Mouse (Mus musculus) heart, postnatal 10 days (tissue): Measurements from ENCODE around the gene Gm48551. TPM values are rescaled to one million over a fixed set of nuclear protein-coding genes. Genes with fewer than 3 reads are reported as not detected.

Experiments
- DNase-seq, 2 experiments: peaks; one replicate each; pipeline ENCODE4 v3.0.0; 2021
- intact Hi-C: fragments of 180-260 bp; cut with DNase I; formaldehyde crosslinking; loops from one replicate; pipeline ENCODE4 v1.15.1; 2025
- total RNA-seq, 2 experiments: library from RNA; stranded (reverse); gene quantifications; 2 replicates each; pipeline ENCODE4 v1.2.3; 2021

The Gm48551 gene
- total RNA-seq, 2 experiments from 2014 or later: 0.74 to 0.87 TPM

DNA sequence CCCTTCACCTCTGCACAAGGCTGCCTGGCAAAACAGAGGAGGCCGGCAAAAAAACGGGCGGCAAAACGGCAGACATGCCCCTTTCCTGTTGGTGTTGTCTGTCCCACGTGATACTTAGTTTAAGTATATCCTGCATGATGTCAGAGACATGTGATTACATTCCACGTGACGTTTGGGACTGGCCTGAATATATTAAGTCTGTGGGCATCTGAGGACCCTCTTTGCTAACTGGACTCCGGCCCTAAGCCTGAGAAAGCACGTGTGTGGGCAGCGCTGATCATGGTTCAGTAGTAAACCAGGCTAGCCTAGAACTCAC lies 16.9 kb downstream of the Gm48551 start:
- intact Hi-C loops: no loop called here
- no peak for DNase-seq

DNA sequence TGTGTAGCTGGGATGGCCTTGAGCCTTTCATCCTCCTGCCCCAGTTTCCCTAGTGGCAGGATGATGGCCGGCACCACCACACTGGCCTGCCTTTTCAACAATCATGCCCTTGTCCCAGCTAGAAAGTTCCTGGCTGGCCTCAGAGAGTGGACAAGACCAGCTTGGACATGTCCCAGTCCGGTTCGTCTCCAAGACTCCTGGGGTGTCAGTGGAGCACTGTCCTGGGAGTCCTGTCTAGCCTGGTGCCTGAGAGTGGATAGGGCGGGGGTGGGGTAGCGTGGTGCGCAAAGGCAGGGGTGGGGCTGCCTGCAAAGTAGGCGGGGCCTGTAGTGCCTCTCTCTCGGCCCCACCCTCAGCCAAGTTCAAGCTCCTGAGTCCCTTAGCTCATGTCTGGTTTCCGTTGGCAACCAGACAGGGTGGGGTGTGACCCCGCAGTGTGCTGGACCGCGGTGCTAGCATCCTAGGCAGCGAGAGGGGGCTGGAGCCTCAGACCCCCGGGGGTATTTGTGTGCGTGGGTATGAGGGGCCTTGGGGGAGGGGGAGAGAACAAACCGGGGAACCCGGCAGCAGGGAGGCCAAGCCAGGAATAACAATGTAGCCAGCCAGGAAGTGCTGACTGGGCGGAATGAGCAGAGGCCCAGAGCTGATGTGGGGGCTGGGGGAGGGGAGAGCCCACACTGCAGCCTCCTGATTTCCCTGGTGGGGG lies 17.4 kb downstream of the Gm48551 start:
- peak; percentile 86 to 88 for DNase-seq
- intact Hi-C loops: no loop called here

DNA sequence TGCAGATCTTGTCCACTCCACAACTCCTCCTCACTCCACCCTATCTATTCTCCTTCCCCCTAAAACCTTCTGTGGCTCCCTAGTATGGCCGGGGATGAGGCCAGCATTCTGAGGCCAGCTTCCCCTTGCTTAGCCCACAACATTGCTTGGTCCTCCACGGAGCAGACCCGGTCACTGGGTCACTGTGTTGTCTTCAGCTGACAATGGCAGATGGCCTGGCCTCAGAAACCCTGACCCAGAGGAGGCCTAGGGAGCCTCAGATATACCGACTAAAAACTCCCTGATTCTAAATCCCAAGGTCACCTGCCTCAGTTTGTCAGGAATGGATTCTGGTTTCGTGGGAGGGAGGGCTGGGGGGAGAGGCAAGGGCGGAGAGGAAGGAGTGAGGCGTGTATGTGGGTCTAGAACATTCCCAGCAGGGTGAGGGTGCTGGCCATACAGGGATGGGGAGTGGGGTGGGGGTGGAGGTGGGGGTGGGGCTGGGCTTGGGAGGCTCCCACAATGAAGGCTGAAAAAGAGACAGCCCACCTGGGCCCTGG lies 18.0 kb downstream of the Gm48551 start:
- no peak for DNase-seq
- intact Hi-C loops: no loop called here

DNA sequence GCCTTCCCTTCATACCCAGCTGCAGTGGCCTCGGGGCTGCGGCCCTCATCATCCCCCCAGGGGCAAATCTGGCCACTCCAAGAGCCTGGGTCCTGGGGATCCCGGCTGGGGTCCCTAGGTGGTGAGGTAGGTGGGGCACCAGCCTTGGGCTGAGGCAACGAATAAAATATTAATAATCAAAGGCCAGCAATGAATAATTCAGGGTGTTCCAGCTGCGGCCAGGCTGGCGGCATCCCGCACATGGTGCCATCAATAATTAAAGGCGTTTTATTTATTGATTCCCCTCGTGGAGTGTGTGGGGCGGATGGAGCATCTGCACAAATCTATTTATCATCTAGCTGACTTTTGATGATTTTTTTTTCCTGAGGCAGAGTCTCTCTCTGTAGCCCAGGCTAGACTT lies 19.2 kb downstream of the Gm48551 start:
- no peak for DNase-seq
- intact Hi-C loops: no loop called here

DNA sequence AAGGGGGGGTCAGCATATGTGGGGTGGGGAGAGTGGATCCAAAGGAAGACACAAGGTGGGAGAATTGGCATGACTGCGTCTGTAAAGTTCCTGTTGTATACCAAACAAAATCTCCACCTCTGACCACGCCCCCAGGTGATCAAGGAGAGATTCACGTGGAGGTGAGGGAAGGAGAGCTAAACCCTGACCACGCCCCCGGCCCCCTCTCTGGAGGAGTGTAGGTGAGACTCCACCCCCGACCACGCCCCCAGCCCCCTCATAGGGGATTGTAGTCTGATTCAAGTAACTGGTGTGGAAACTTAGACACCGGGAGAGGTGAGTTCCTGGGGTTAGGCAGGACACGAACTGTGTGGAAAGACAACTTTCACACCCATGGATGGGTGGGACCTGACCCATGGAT lies 19.8 kb downstream of the Gm48551 start:
- intact Hi-C loops: no loop called here
- no peak for DNase-seq

DNA sequence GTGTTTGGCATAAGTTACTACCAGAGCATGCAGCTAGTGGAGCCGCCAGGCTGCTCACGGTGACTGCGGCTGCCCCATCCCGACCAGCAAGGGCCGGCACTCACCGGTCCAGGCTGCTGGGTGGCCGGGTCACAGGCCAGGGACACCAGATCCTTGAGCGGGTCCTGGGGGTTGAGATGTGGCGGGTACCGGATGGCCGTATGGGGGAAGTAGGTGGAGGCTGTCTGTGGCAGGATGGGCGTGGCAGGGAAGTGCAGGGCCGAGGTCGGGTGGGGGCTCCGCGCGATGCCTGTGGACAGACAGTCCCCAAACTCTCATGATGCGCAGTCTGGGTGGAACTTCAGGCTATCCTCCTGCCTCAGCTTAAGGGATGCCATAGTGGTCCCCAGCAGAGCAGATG lies 20.5 kb downstream of the Gm48551 start:
- DNase-seq: no peak
- intact Hi-C loops: no loop called here

DNA sequence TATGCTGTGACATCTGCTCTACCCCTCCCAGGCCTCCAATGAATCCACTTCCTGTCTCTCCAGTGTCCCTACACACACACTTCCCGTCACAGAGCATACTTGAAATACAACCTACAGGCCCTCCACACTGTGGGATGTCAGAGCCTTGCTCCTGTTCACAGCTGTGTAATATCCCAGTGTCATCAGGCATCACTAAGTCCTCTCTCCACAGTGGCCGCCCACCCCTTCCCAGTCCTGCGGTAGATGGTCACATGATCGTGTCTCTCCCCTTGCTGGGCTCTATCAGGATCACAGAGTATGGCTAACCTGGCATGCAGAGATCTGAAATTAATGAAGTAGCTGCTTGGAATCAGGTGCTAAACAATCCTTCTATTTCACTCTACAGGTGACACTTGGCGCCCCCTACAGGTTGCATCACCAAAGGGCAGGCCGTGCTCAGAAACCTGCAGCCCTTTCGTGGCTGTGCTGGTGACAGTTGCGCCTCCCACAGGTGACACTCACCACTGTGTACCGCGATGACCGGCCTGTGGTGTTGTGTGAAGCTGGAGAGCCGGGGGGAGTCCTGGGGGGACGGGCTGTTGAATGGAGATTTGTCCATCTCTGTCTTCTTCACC lies 21.4 kb downstream of the Gm48551 start:
- intact Hi-C loops: loop anchor here (2.0 kb wide), 1 partner anchor 15 kb away; no protein-coding TSS in a partner anchor
- DNase-seq: peak; percentile 61 to 81

DNA sequence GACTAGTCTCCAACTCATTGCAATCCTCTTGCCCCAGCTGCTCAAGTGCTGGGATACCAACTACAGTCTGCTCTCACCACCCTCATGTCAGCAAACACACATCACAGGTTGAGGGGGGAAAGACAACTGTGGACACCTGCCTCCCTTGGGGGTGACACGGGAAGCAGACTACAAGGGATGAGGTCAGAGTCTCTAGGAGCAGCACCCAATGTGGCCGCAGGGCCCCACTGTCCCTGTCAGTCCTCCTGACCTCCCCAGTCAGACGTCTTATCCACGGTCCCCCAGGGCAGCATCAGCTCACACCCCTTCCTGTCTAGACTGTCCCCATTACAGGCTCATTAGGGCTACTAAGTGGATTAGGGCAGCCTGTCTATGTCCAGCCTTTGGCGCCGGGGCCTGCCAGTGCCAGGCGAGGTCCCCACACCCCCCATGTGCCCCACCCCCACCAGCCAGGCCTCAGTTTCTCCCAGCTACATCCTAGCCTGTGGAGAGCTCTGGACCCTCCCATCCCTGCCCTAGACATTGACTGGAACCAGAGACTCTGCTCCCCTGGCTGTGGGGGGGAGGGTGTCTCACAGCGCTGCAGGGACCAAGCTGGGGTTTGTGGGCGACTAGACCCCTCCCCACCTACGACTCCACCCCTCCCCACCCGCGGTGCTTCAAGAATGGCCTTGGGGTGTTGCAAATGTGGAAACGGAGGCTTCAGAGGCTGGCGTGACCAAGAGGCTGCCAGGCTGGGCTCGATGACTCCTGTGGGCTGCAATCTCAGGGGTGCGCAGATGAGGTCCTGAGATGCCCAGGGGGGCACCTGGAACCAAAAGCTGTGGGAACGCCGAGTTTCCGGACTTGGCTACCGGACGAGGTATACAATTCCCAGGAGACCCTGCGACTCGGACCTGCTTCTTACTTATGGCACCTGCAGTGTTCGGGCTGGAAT lies 22.5 kb downstream of the Gm48551 start:
- DNase-seq: no peak
- intact Hi-C loops: loop anchor here (2.0 kb wide), 1 partner anchor 16 kb away; no protein-coding TSS in a partner anchor

DNA sequence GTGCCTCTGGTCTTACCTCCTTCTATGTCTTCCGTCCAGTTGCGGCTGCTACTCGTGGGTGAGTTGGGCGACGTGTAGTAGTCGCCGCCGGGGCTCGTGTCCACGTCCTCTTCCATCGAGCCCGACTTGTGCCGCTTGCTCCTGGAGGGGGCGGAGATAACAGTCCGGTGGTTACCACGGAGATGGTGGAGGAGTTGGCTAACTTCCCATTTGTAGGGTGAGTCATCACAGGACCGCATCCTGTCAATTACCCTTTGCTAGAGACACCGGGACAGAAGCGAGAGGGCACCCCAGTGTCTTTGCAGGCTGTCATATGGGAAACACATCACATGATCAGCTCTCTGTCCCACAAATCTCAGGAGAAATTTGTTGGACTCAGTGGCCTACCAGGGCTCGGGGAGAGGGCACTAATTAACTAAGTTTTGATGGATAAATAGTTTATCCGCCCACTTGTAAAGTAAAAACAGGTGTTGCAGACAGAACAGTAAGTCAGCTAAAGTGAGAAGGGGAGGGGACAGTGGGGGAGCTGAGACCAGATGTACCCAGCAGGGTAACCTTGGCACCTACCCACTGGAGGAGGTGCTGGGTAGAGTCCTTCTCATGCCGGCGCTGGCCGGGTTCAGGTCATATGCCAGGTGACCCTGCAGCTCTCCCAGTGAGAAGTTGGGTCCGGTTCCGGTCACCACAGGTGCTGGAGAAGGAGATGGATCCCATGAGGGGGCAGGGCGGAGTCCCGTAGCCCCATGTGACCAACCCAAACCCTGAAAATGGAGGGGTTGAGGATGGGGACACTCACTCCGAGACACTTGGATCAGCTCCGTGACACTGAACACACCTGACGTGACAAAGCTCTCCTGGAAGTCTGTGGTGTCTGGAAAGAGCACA lies 23.5 kb downstream of the Gm48551 start:
- intact Hi-C loops: loop anchor here (2.0 kb wide), 1 partner anchor 17 kb away; no protein-coding TSS in a partner anchor
- DNase-seq: peak; percentile 90 to 93

DNA sequence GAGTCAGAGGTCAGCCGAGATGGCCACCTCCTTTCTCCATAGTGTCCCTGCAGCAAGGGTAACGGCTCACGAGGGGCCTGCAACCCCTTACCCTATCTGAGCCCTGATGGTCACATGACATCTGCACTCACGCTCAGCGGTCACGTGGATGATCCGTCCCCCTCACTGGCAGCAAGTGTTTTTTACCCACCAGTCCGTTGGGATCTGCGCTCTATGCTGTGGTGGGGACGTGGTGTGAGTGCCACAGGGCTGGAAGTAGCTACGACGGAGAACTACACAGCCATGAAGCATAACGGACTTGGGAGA lies 24.1 kb downstream of the Gm48551 start:
- intact Hi-C loops: no loop called here
- no peak for DNase-seq

DNA sequence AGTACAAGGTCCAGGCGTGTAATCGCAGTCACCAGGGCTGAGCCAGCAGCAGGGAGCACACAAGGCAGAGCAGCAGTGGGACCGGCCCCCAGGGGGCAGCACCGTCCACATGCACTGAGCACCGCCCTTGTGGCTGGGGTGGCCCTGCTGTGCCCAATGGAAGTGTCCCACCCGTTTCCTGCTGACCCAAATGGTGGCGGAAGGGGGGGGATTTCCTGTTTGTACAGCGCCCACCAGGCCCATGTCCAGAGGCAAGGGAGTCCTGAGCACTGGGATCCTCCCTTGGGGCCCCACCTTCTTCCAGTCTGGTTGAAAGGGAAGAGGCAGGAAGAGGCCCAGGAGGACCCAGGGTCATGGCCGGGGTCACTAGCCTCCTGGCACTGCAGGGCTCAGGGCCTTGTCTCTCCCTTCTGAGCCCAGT lies 24.6 kb downstream of the Gm48551 start:
- DNase-seq: peak; percentile 89 to 91
- intact Hi-C loops: no loop called here

DNA sequence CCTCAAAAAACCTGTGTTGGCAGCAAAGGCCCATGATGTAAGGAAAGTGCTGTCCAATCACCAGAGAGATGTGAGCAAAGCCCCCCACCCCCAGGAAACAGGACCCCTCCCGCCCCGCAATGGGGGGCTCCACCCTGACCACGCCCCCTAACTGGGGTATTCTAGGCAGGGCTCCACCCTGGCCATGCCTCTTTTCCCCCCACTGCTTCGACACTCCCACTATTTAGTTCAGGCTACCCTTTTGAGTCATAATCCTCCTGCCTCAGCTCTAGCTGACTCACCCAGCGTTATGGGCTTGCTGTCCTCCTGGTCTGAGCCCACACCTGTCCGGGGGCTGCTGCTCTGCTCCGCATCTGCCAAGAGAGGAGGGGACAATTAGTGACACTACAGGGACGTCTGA lies 25.1 kb downstream of the Gm48551 start:
- no peak for DNase-seq
- intact Hi-C loops: no loop called here

DNA sequence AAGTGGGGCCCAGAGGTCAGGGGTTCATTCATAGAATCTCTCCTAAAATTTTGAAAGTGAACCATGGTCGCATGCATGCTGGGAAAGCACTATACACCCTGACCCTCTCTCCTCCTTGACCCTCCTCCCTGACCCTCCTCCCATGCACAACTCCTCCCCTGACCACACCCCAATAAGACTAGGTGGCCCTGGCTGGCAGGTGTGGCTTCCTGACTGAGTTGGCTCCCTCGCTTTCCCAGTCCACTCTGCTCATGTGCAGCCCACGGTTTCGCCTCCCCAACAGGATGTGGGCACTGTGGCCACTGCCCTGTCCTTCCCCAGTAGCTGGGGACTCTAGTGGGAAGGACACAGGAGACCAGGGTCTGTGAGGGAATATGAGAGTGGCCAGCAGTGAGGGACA lies 26.1 kb downstream of the Gm48551 start:
- no peak for DNase-seq
- intact Hi-C loops: loop anchor here (2.0 kb wide), 1 partner anchor 14 kb away; no protein-coding TSS in a partner anchor

DNA sequence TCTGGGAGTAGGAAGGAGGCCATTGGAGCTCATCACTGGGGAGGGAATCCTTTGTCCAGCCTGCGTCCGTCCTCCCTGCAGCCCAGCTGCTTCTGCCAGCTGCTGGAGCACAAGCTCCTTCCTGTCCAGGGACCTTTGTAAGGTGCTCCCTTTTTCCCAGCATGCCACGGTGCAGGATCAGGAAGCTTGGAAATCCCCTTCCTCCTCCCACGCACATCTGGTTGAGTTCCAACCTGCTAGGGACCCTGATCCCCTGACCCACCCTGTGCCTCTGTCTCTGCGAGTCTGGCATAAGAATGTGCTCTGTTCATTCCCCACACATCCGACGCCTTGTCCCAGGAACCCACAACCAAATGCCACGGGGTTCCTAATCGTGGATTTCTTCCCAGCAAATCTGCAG lies 26.7 kb downstream of the Gm48551 start:
- DNase-seq: peak; percentile 73 to 81
- intact Hi-C loops: loop anchor here (2.0 kb wide), 1 partner anchor 14 kb away; no protein-coding TSS in a partner anchor

DNA sequence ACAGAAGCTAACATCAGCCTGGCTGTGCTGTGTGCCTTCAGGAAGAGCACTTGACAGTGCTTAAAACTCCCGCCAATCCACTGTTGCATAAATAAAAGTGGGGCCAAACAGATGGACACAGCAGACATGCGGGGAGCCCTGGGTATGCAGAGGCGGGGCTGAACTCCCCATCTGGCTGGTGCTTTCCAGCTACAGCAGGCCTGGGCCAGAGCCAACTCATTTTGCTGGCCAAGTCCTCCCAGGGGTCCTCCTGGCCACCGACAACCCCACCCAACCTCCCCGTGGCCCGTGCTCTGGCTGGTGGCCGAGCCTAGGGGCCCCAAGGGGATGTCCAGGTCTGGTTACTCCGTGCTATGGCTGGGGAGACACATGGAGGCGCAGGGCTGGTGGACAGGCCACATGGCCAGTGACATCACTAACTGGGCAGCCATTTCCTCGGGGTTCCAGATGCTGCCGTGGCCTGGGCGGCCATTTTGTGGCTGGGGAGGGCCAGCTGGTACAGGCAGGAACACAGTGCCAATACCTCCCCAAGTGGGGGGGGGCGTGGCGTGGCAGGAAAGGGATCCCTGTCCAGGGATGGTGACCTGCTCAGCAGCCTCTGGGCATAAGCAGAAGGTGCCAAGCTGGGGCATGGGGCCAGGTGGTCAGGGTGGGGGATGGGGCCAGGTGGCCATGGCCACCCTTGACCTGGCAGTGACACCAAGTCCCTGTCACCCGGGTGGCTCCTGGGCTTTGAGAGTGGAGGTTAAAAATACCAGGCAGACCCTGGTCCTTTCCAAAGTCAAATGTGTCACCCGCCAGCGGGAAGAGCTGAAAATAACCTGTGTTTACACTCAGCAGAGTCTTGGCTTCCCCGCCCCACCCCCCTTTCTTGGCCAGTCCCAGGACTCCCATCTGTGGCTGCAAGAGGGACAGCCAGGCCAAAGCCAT lies 27.5 kb downstream of the Gm48551 start:
- intact Hi-C loops: loop anchor here (2.0 kb wide), 1 partner anchor 13 kb away; no protein-coding TSS in a partner anchor
- DNase-seq: peak; percentile 95 to 96

DNA sequence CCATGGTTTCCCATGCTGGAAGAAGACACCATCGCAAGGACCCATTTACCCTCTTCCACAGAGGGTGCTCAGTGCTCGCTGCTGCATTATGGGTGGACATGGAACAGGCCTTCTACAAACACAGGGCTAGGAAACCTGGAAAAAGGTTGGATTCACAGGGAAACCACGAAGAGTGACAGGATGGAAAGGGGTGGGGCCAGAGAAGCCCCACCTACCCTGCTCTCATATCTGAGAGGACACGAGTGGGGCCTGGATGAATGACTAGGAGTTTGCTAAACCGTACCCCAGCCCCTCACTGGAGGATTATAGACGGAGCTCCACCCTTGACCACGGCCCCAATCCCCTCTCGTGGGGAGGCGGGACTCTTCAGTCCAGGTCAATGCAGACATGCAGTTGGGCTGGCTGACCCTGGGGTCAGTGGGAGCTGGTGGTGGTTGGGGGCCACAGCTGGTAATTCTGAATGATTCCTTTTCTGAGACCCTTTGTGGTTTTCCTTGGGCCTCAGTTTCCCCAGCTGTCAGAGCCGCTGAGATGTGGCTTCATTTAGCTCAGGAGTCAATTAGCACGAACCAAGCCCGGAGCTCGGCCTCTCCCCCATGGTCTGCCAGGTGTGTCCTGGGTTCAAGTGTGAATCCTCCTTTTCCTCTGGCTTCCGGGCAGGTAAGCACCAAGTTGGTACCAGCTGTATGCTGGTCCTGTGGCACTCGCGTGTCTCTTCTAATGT lies 28.5 kb downstream of the Gm48551 start:
- intact Hi-C loops: no loop called here
- DNase-seq: no peak

DNA sequence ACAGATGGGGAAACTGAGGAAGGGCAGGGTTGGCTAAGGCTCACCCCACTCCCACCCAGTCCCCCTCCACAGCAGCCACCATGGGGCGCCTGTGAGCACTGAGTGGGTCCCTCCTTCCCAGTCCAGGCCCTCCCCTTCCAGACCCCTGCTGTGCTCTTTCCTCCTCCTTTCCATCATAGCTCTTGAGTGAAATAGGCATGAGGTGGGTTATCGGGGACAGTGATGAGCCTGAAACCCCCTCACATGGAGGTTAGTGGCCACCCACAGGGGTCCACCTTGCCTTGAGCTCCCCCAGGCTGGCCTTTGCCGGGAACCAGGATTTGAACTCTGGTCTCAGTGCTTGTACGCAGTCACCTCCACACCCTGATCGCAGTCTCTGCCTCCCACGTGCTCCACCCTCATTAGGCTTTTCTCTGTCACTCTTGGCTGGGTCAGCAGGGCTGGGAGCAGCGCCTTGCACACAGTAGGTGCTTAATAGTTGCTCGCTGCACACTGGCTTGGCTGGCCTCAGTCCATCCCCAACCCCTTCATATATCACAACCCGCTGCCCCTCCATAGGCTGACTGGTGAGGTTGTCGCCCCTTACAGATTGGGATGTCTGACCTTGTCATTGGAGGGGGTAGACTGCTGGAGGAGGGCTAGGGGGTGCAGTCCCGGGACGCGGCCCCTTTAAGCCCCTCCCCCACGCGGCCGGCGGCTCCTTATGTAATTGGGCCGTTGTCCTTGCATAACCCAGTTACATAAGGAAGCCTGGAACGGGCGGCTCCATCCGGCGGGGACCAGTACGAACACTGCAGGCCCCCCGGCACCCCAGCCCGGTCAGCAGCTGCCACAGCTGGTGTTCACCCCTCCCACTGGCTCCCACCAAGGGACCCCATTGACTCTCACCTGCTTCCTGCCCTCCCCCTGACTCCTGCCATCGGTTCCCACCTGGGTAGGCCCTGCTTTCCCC lies 29.3 kb downstream of the Gm48551 start:
- intact Hi-C loops: loop anchor here (1.0 kb wide), 1 partner anchor 15 kb away; no protein-coding TSS in a partner anchor
- DNase-seq: peak; percentile 93 to 95
